Mouse (Mus musculus) spleen, adult 2 months (tissue): ENCODE data around the gene Rnf186. TPM values are rescaled to one million over a fixed set of nuclear protein-coding genes. Genes with fewer than 3 reads are reported as not detected.
A peak's percentile ranks its signal among the peaks of the same experiment; 100 is the strongest.

Experiments
- DNase-seq, 2 experiments: peaks; one replicate each; pipeline versions ENCODE4 v3.0.0 to v3.0.0-alpha.2; 2012 to 2021; ENCODE audit warnings: low spot score in 2 of 2, low read depth in 1 of 2
- H3K27ac ChIP-seq: fragments of 200-500 bp; 2 replicates; pipeline ENCODE4 v1.5.1; 2012; ENCODE audit warnings: low read length, inconsistent platforms; ENCODE audit not compliant: insufficient read depth
- H3K27me3 ChIP-seq: fragments of 200-500 bp; 2 replicates; pipeline ENCODE4 v1.6.1; 2012; ENCODE audit warnings: mild to moderate bottlenecking, moderate library complexity, low read length, inconsistent platforms; ENCODE audit not compliant: control insufficient read depth, insufficient read depth
- H3K36me3 ChIP-seq: fragments of 200-500 bp; 2 replicates; pipeline ENCODE4 v1.6.1; 2012; ENCODE audit warnings: mild to moderate bottlenecking, low read length, inconsistent platforms; ENCODE audit not compliant: control insufficient read depth, insufficient read depth
- H3K4me1 ChIP-seq: fragments of 200-500 bp; 2 replicates; pipeline ENCODE4 v1.6.1; 2011; ENCODE audit warnings: inconsistent platforms; ENCODE audit not compliant: control insufficient read depth, insufficient read depth, insufficient read length
- H3K4me3 ChIP-seq: fragments of 200-500 bp; 2 replicates; pipeline ENCODE4 v1.5.1; 2011; ENCODE audit warnings: mild to moderate bottlenecking, inconsistent platforms; ENCODE audit not compliant: insufficient read depth, insufficient read length; ENCODE audit errors: extremely low read depth
- CTCF ChIP-seq: fragments of 200-500 bp; IDR thresholded peaks from 2 replicates; pipeline ENCODE4 v1.5.1; 2011; ENCODE audit warnings: mild to moderate bottlenecking, inconsistent platforms; ENCODE audit not compliant: insufficient read depth, insufficient read length, insufficient replicate concordance; ENCODE audit errors: extremely low read depth
- POLR2A ChIP-seq: fragments of 200-500 bp; IDR thresholded peaks from 2 replicates; pipeline ENCODE4 v1.6.1; 2011; ENCODE audit warnings: low read depth, low read length, inconsistent platforms
- WGBS: fragments of 180-500 bp; shearing (Covaris S2); methylation state at CpG from one replicate; pipeline ENCODE4 v1.1.7; 2018; 5-methylcytosine and 5-hydroxymethylcytosine counted together
- polyA plus RNA-seq: library from polyadenylated mRNA; depleted of rRNA; stranded (reverse); fragments of >200 nt; gene quantifications from 2 replicates; pipeline ENCODE4 v1.2.3, GENCODE M21; 2012; rRNA removed

The Rnf186 gene
- polyA plus RNA-seq, 1 experiment = 0.06 TPM

DNA sequence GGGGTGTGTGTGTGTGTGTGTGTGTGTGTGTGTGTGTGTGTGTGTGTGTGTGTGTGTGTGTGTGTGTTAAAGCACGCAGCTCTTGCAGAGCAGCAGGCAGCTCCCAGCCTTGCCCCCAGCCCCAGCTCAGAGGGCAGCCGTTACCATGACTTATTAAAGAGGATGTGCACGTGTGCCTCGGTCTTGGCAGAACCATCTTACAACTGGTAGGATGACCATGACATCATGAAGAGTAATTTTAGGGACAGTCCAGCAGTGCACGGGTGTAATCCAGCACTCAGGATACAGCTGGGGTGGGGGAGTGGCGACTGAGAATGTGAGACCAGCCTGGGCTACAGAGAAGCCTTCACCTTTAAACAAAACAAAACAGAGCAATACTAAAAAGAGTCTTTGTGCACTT is 38.3 kb downstream of the Rnf186 start:
- 82% methylated on average over 6 of the region's 6 CpGs for WGBS
- no peaks in the 10 kb centered on the region for H3K27me3 ChIP-seq
- DNase-seq = no peak
- TF ChIP-seq POLR2A = no peak
- TF ChIP-seq CTCF = no peak
- H3K4me3 ChIP-seq = no peak overlapping the region
- no peaks in the 10 kb centered on the region for H3K4me1 ChIP-seq
- H3K36me3 ChIP-seq = no peaks in the 10 kb centered on the region
- H3K27ac ChIP-seq = no peak overlapping the region

- Histone ChIP-seq H3K4me1 (no peaks in the 10 kb centered on the region), H3K27ac (no peak overlapping the region), H3K4me3 (no peak overlapping the region), H3K27me3 (no peaks in the 10 kb centered on the region), H3K36me3 (peaks cover 3% of the 10 kb centered on the region)
- TF ChIP-seq CTCF (no peak), POLR2A (no peak)
- WGBS = 94% methylated on average over 3 of the region's 3 CpGs
- DNase-seq = no peak
Observed at GRCm38 (mm10) chr4:139007353-139007752, 40.4 kb downstream of the Rnf186 start.

- H3K36me3 ChIP-seq = peaks cover 5% of the 10 kb centered on the region
- H3K27ac ChIP-seq = no peak overlapping the region
- TF ChIP-seq CTCF (no peak), POLR2A (no peak)
- 87% methylated on average over 6 of the region's 6 CpGs for WGBS
- H3K27me3 ChIP-seq = no peaks in the 10 kb centered on the region
- no peak for DNase-seq
- no peaks in the 10 kb centered on the region for H3K4me1 ChIP-seq
- no peak overlapping the region for H3K4me3 ChIP-seq
Observed at GRCm38 (mm10) chr4:139007981-139008536, 41.1 kb downstream of the Rnf186 start.

DNA sequence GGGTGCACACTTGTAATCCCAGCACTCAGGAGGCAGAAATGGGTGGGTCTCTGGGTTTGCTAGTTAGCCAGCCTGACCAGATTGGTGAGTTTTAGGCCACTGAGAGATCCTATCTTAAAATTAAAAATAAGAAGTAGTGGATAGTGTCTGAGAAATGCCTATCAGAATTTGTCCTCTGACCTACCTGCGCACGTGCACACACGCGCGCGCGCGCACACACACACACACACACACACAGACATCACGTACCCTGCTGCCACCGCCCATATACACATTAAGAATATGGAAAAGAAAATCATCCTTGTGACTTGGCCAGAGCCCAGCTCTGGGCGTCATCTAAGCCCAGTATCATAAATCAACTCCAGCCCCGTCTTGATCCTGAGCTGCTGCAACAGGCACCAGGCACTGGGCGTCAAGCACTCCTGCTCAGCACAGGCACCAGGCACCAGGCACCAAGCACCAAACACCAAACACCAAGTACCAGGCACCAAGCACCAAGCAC is 44.3 kb downstream of the Rnf186 start:
- TF ChIP-seq POLR2A (no peak), CTCF (no peak)
- H3K36me3 ChIP-seq = peaks cover 7% of the 10 kb centered on the region
- no peak for DNase-seq
- no peak overlapping the region for H3K27ac ChIP-seq
- no peak overlapping the region for H3K4me3 ChIP-seq
- no peaks in the 10 kb centered on the region for H3K4me1 ChIP-seq
- 98% methylated on average over 13 of the region's 13 CpGs for WGBS
- H3K27me3 ChIP-seq = no peaks in the 10 kb centered on the region

DNA sequence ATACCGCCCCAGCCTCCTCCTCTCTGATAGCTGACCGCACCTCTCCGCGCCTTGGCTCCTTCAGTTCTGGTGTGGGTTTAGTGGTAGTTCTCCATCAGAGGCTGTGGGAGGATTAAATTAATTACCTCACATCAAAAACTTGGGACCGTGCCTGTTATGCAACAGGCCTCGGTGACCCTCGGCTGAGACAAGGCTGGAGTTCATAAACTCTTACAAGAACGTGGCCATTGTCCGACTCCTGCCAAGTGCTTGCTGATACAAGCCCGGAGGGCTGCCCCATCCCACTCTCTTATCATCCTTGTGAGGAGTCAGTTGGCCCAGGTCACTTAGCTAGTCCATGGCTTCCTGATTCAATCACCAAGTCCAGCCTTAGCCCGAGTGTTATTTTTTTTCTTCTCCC is 46.4 kb downstream of the Rnf186 start:
- 90% methylated on average over 11 of the region's 11 CpGs for WGBS
- TF ChIP-seq CTCF = no peak
- TF ChIP-seq POLR2A = no peak
- H3K36me3 ChIP-seq = peaks cover 7% of the 10 kb centered on the region

DNA sequence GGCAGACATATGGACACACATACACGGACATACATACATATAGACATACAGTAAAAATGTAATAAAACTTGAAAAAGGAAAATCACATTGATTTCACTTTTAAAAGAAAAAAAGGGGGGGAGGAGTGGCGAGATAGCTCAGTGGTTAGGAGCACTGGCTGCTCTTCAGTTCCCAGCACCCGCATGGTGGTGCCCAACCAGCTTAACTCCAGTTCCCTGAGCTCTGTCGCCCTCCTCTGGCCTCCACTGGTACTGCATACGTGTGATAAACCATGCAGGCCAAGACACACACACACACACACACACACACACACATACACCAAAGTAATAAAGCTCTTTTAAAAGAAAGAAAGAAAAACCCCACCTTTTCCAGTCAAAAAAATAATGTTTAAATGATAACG is 47.9 kb downstream of the Rnf186 start:
- no peaks in the 10 kb centered on the region for H3K4me1 ChIP-seq
- H3K36me3 ChIP-seq = peaks cover 7% of the 10 kb centered on the region
- TF ChIP-seq CTCF (peak; percentile 17; the same call in 1 of the 2 replicates), POLR2A (no peak)
- no peak overlapping the region for H3K27ac ChIP-seq
- H3K27me3 ChIP-seq = no peaks in the 10 kb centered on the region
- H3K4me3 ChIP-seq = no peak overlapping the region
- no peak for DNase-seq
- WGBS = 89% methylated on average over 6 of the region's 6 CpGs

More for the DNA sequence above, 46.4 kb downstream of the Rnf186 start:
- no peak overlapping the region for H3K4me3 ChIP-seq
- H3K27me3 ChIP-seq = no peaks in the 10 kb centered on the region
- no peak for DNase-seq
- H3K27ac ChIP-seq = no peak overlapping the region
- no peaks in the 10 kb centered on the region for H3K4me1 ChIP-seq

Other genes with a start within 250 kb of the Rnf186 start
- gene Pla2g2c, start 242.3 kb upstream of the Rnf186 start, polyA plus RNA-seq = 0.02 TPM in 1 of 2 replicates, not detected in the other
- gene Ubxn10, start 229.9 kb upstream of the Rnf186 start, polyA plus RNA-seq = 0.21 and 0.29 TPM in 2 replicates
- gene Pla2g2f, start 209.5 kb upstream of the Rnf186 start, polyA plus RNA-seq = 1.9 TPM in 2 replicates
- 56.9 and 77.6 TPM in 2 replicates for gene Pla2g2d, start 191.4 kb upstream of the Rnf186 start, polyA plus RNA-seq
- gene Pla2g5, start 103.6 kb upstream of the Rnf186 start, polyA plus RNA-seq = 43.7 and 65.5 TPM in 2 replicates
- gene Gm13030, start 93.1 kb upstream of the Rnf186 start, polyA plus RNA-seq = not detected in 2 replicates
- 0.09 TPM in 1 of 2 replicates, not detected in the other for gene Pla2g2e, start 89.2 kb upstream of the Rnf186 start, polyA plus RNA-seq
- gene Otud3, start 53.2 kb upstream of the Rnf186 start, polyA plus RNA-seq = 3.6 and 4.3 TPM in 2 replicates
- 18.4 and 21.8 TPM in 2 replicates for gene Tmco4, start 5.8 kb downstream of the Rnf186 start, polyA plus RNA-seq
- gene Htr6, start 108.5 kb downstream of the Rnf186 start, polyA plus RNA-seq = not detected in 2 replicates
- 10.3 and 13.4 TPM in 2 replicates for gene Nbl1, start 125.9 kb downstream of the Rnf186 start, polyA plus RNA-seq
- 17.8 and 18.0 TPM in 2 replicates for gene Minos1, start 164.0 kb downstream of the Rnf186 start, polyA plus RNA-seq
- 130 and 160 TPM in 2 replicates for gene Capzb, start 225.8 kb downstream of the Rnf186 start, polyA plus RNA-seq